Mouse (Mus musculus) left cerebral cortex, adult 9 months (tissue): ENCODE results near the gene Slc39a11.
A peak's percentile ranks its signal among the peaks of the same experiment; 100 is the strongest.

Source experiments
- DNase-seq, 2 experiments: peaks; one replicate each; pipeline ENCODE4 v3.0.0; 2022; ENCODE audit warnings: low spot score in 2 of 2

Slc39a11 gene

GRCm38 (mm10) chr11:113350583-113350982 lies 299.3 kb downstream of the Slc39a11 start:
- no peak for DNase-seq

GRCm38 (mm10) chr11:113346895-113347514 lies 302.9 kb downstream of the Slc39a11 start:
- DNase-seq: no peak

- DNase-seq: peak in 1 of 2 experiments; percentile 62
Observed at GRCm38 (mm10) chr11:113339770-113340169, 310.1 kb downstream of the Slc39a11 start.

GRCm38 (mm10) chr11:113338581-113338980 lies 311.3 kb downstream of the Slc39a11 start:
- DNase-seq: no peak

- DNase-seq: peak; percentile 44 to 55
Observed at GRCm38 (mm10) chr11:113335706-113336105, 314.2 kb downstream of the Slc39a11 start.

GRCm38 (mm10) chr11:113334444-113334881 lies 315.4 kb downstream of the Slc39a11 start:
- DNase-seq: no peak

- no peak for DNase-seq
Observed at GRCm38 (mm10) chr11:113333535-113333934, 316.3 kb downstream of the Slc39a11 start.

GRCm38 (mm10) chr11:113330061-113330591 lies 319.8 kb downstream of the Slc39a11 start:
- DNase-seq: no peak

GRCm38 (mm10) chr11:113327499-113328062 lies 322.3 kb downstream of the Slc39a11 start:
- no peak for DNase-seq

GRCm38 (mm10) chr11:113326387-113327011 lies 323.4 kb downstream of the Slc39a11 start:
- peak in 1 of 2 experiments; percentile 50 for DNase-seq

GRCm38 (mm10) chr11:113321601-113322000 lies 328.3 kb downstream of the Slc39a11 start:
- no peak for DNase-seq

GRCm38 (mm10) chr11:113309265-113309951 lies 340.5 kb downstream of the Slc39a11 start:
- DNase-seq: no peak

GRCm38 (mm10) chr11:113308256-113308941 lies 341.5 kb downstream of the Slc39a11 start:
- no peak for DNase-seq

GRCm38 (mm10) chr11:113303204-113303603 lies 346.7 kb downstream of the Slc39a11 start:
- DNase-seq: no peak

GRCm38 (mm10) chr11:113299492-113299891 lies 350.4 kb downstream of the Slc39a11 start:
- DNase-seq: no peak

- peak in 1 of 2 experiments; percentile 89 for DNase-seq
Observed at GRCm38 (mm10) chr11:113297765-113298164, 352.1 kb downstream of the Slc39a11 start.

GRCm38 (mm10) chr11:113296912-113297625 lies 352.8 kb downstream of the Slc39a11 start:
- no peak for DNase-seq

- peak in 1 of 2 experiments; percentile 79 for DNase-seq
Observed at GRCm38 (mm10) chr11:113296162-113296561, 353.7 kb downstream of the Slc39a11 start.

- DNase-seq: peak in 1 of 2 experiments; percentile 37
Observed at GRCm38 (mm10) chr11:113294518-113294917, 355.4 kb downstream of the Slc39a11 start.

GRCm38 (mm10) chr11:113292906-113293614 lies 356.8 kb downstream of the Slc39a11 start:
- DNase-seq: no peak
